Mouse (Mus musculus) right cerebral cortex, postnatal 10 days (tissue): ENCODE results near the gene Haus6.
A peak's percentile ranks its signal among the peaks of the same experiment; 100 is the strongest.
"Not testable (repeated sequence)": the region's sequence is repeated elsewhere in the genome, so short reads cannot be mapped to it uniquely, and the experiment has no call there.

ENCODE experiments used
- DNase-seq, 2 experiments: peaks; one replicate each; pipeline ENCODE4 v3.0.0; 2021; ENCODE audit warnings: low spot score in 2 of 2

Gene Haus6

DNA sequence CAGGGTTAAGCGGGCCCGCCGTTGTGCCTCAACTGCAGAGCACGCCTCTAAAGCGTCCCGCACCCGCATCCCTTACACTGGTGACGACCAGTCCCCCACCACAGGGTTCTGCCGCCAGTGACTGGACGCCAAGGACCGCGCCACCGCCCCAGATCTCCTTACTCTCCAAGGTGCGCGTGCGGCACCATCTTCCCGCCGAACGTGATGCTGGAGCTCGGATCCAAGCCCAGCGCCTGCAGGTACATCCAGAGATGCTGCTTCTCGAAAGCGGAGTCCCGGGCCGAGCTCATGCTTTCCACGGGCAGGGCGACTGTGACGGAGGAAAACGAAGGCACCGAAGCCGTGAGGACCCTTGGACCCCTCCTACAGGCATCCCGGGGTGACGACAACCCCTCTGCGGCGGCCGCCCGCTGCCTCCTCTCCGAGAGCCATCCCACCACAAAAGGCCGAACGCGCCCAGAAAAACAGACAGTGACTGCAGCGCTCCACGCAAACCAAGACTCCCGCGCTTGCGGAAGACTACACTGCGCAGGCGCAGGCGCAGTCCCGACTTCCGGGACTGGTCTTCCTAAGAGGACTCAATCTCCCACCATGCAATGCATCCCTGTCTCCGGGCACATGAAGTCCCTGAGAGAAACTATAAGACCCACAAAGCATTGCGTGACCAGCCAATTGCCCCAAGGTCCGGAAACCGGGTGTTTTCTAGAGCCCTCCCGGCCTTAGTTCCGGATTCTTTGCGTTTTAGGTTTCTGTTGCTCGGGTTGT, at the start of gene Haus6:
TSS of gene Haus6 (minus strand) at position 532 of the 765 bp plus-strand sequence.
- DNase-seq = peak; percentile 96 to 97

DNA sequence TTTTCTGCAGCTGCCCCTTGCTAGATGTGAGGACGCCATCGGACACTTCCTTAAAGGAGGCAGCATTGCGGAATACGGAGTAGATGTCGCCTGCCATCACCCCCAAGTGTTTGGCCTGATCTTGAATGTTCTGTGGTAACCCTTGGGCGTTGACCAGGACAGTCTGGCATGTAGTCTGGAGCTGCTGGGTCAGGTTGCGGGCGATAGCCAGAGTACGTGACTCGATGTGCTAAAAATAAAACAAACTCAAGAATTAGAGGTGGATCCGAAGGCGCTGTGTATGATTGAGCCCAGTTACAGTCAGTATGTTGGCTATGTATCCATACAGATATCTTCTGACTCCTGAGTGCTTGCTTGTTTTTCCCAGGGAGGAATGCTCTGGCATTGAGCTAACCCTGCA, 45.3 kb upstream of the Haus6 start:
- no peak for DNase-seq

DNA sequence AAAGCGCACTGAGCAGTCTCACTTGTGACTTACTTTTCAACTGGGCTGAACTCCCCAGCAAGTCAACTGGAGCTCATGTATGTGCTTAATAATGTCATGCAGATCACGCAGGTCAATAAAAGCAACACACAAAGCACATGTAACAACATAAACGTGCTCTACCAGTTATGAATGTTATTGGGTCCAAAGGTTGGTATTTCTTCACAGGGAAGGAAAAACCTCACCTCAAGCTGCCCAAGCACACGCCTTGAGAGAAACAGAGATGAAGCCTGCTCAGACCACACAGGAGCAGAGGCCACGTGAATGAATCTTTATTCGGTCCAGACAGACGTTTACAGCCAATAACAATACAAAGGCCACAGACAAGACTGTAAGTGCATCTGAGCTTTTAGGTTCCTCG, 44.6 kb upstream of the Haus6 start:
- not testable (repeated sequence) for DNase-seq

DNA sequence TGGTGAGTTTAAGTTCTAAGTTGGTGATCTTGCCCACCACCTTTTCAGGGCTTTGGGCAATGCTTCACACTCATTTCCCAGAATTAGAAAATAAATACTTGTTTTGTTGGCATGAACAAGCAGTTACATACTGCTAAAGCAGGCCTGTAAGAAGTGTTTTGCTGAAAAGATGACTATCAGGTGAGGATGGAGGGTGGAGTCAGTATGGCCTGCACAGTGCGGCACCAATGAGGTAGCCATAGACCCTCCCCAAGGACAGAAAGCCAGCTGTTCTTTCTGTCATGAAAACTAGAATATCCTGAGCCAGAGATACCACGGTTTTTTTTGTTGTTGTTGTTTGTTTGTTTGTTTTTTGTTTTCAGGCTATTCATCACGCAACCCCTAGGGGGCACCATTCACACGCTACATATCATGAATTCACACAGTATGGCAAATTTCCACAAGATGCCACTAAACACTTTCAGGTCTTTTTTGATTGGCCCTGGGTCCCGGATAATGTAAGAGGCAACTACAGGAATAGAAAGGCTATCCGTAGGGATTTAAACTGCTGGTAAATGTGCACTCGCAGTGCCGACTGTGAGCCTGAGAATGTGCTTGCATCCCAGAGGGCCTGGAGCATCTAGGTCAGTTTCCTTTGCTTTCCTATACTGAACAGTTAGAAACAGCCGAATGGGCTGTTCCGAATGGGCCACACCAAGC, 40.0 kb upstream of the Haus6 start:
- no peak for DNase-seq

DNA sequence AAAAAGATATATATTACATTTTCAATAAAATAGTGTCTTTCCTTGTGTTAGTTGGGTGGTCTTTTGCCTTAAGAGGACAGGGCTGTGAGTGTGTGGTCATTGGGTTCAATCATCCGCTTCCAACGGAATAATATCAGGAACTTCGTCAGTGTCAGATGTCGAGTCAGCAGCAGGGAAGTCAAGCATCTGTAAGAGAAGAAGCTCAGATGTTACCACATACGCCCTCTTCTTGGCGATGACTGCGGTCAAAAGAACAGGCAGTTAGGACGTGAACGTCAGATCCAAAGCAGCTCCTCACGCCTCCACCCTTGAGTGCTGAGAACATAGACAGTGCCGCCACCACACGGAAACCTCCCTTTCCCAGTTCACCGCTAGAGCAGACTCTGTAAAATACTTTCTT, 36.5 kb upstream of the Haus6 start:
- DNase-seq = not testable (repeated sequence)

GRCm38 (mm10) chr4:86637561-86637960, 25.7 kb upstream of the Haus6 start:
- DNase-seq = not testable (repeated sequence)

DNA sequence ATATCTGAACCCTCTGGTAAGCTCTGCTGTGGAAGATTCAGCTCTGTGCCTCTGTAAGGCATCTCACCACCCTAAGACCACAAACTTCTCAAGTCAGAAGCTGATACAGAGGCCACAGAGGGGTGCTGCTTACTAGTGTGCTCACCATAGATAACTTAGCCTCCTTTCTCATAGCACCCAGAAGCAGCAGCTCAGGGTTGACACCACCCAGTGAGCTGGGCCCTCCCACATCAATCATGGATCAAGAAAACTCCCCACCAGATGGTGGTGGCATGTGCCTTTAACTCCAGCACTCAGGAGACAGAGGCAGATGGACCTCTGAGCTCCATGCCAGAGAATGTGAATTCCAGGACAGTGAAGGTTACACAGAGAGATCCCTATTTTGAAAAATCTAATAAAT, 23.0 kb upstream of the Haus6 start:
- not testable (repeated sequence) for DNase-seq

GRCm38 (mm10) chr4:86634312-86634711, 22.5 kb upstream of the Haus6 start:
- not testable (repeated sequence) for DNase-seq

DNA sequence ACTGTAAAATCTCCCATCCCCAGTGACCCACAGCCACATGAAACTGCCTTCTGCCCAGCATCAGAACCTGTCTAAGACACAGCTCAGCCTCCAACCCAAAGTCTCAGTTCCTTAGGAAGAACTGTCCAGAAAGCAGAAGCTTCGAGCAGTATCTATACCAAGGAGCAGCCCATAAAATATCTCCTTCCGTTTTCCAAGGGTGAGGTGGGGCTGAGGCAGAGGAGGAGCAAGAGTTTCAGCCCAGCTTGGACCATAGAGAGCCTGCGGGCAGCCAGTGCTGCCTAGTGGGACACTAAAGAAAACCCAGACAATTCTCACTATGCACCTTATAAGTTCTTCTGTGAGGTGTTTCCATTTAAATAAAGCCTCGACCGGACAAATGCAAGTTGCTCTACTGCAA, 20.7 kb upstream of the Haus6 start:
- not testable (repeated sequence) for DNase-seq

DNA sequence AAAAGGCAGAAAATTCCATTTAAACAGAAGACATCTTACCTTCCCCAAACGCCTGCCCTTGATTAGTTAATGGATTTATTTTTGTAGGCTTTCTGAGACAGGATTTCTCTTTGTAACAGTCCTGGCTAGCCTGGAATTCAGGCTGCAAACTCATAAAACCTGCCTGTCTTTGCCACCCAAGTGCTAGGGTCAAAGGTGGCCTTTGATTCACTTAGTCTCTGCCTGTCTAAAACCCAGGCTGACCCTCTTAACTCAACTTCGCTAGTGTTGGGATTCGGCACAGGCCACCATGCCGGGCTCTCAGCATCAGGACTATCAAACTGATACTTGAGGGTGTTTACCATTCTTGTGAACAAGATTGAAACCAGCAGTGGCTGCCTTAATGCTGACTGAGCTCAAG, 20.0 kb upstream of the Haus6 start:
- DNase-seq = no peak

DNA sequence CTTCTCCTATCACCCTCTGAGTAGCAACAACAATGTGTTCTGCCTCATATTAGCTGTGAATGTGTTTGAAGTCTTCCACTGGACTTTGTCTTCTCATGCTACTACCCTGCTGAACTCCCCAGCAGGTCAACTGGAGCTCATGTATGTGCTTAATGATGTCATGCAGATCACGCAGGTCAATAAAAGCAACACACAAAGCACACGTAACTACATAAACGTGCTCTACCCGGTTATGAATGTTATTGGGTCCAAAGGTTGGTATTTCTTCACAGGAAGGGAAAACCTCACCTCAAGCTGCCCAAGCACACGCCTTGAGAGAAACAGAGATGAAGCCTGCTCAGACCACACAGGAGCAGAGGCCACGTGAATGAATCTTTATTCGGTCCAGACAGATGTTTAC, 14.6 kb upstream of the Haus6 start:
- not testable (repeated sequence) for DNase-seq

- no peak for DNase-seq
These were observed 13.6 kb upstream of the Haus6 start for GRCm38 (mm10) chr4:86625463-86625862.

GRCm38 (mm10) chr4:86622532-86622931, 10.7 kb upstream of the Haus6 start:
- DNase-seq = not testable (repeated sequence)

- no peak for DNase-seq
These were observed 10.3 kb upstream of the Haus6 start for GRCm38 (mm10) chr4:86622116-86622515.

DNA sequence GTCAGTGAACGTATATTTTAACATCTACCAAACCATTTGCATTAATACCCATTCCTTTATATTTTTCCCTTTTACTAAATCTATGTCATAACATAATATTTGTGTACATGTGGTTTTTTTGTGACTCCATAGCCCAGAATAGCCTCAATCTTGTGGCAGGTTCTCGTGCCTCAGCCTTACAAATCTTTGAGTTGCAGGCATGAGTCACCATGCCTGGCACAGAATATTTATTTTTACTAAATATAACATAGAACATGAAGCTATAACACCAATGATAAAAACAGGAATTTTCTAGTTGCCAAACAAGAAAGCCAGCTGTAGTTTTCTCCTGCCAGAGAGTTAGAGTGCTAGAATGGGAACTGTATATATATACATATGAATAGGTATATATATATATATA, 8.7 kb upstream of the Haus6 start:
- DNase-seq = no peak

GRCm38 (mm10) chr4:86612289-86612620, 400 bp upstream of the Haus6 start:
- DNase-seq = no peak

- DNase-seq = no peak
These were observed 20.6 kb downstream of the Haus6 start for GRCm38 (mm10) chr4:86591304-86591703.

DNA sequence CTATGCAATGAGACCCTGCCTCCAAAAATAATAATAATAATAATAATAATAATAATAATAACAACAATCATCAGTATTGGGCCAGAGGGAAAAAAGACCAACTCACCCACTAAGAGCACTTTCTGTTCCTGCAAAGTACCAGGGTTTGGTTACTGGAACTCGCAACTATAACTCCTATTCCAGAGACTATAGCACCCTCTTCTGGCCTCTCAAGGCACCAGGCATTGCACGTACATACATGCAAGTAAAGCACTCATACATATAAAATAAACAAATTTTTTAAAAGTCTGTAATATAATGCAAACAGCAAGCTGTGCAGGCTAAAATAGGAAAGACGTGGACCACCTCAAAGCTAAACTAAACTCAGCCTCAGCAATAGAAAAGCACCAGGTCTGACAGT, 23.6 kb downstream of the Haus6 start:
- DNase-seq = no peak

DNA sequence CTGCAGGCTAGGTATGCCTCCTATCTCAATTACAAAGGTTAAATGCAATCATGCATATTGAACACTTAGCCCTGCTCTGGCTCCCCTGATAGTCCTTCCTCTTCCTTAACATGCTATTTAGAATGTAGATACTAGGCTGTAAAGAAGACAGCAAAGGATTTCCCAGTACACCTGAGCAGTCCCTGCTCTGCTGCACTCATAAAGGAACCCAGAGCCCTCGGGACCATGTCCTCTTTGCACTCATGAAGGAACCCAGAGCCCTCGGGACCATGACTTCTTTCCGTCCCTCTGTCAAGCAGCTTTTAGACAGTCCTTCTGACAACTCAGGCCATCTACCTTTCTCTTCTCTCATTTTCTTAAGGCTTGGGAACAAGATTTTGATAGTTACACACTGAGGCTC, 31.3 kb downstream of the Haus6 start:
- no peak for DNase-seq

DNA sequence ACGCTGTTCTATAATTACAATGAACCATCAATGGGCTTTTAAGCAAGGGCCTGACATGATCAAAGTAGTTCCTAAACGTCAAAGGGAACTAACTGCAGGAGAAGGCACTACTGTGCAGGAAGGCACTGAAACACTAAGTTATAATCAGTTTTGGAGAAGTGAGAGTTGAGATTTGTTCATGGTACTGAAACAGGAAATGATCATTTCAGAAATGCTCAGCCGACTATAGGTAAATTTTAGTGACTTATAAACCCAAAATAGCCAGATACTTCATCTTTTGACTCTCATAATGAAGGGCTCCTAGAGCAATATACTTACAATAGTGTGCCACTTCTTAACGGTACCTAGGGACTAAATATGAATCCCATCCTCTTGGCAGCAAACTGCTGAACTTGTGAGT, 31.8 kb downstream of the Haus6 start:
- no peak for DNase-seq

DNA sequence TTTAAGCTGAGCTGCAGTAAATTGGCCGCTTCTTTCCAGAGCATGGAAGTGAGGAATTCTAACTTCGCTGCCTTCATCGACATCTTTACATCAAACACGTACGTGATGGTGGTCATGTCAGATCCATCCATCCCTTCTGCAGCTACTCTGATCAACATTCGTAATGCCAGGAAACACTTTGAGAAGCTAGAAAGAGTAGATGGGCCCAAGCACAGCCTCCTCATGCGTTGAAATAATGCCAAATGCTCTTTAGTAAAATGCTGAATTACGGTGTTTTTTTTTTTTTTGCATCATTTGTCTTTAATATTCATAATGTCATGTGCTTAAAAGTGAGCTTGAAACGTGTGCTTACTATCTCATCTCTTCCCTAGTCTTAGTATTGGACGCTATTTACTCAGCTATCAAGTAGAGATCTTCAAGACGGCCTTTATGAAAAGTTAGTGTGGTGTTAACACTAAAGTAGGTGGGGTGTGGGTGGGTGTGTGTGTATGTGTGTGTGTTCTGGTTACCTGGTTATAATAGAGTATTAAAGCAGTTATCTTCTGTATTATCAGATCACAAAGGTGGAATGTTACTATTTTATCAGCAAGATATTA, 35.1 kb downstream of the Haus6 start:
- DNase-seq = no peak

GRCm38 (mm10) chr4:86576120-86576541, 35.7 kb downstream of the Haus6 start:
- DNase-seq = peak; percentile 35 to 51
